Mouse (Mus musculus): ENCODE measurements around the gene 4933411K16Rik.

GRCm38 (mm10) chr19:42078566-42078965, 26.5 kb downstream of the 4933411K16Rik start:
- TF ChIP-seq CTCF (IDR thresholded peaks at IDR 0.05; ENCODE audit: control insufficient read depth, insufficient read depth, insufficient replicate concordance, low read depth, low read length) (no peak), POLR2A (IDR thresholded peaks at IDR 0.05; ENCODE audit: control insufficient read depth, low read depth, low read length) (no peak)

Measured in testis, adult 2 months (tissue).